Mouse (Mus musculus) right cerebral cortex, postnatal 4 days (tissue): ENCODE measurements around the gene Hacd2.
A peak's percentile ranks its signal among the peaks of the same experiment; 100 is the strongest.

Experiments
- DNase-seq: peaks from one replicate; pipeline ENCODE4 v3.0.0-alpha.2; 2022

The Hacd2 gene

GRCm38 (mm10) chr16:35022242-35023137 is at the start of gene Hacd2:
TSS of gene Hacd2 (plus strand) at chr16:35022428.
- peak; percentile 89 for DNase-seq

GRCm38 (mm10) chr16:34972471-34972870 is 49.8 kb upstream of the Hacd2 start:
- no peak for DNase-seq

GRCm38 (mm10) chr16:34975544-34975943 is 46.7 kb upstream of the Hacd2 start:
- no peak for DNase-seq

DNA sequence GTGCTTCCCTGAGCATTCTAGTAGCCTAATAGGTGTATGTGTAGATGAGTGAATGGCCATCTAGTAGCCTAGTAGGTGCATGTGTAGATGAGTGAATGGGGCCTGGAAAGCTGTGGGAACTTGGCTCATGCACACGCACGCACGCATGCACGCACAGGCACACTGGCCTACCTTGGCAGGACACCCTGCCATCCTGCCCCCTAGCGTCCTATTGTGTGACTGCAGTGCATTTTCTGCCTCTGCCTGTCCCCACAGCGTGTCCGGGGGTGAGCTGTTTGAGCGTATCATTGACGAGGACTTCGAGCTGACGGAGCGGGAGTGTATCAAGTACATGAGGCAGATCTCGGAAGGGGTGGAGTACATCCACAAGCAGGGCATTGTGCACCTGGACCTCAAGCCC is 45.6 kb upstream of the Hacd2 start:
- DNase-seq = no peak

DNA sequence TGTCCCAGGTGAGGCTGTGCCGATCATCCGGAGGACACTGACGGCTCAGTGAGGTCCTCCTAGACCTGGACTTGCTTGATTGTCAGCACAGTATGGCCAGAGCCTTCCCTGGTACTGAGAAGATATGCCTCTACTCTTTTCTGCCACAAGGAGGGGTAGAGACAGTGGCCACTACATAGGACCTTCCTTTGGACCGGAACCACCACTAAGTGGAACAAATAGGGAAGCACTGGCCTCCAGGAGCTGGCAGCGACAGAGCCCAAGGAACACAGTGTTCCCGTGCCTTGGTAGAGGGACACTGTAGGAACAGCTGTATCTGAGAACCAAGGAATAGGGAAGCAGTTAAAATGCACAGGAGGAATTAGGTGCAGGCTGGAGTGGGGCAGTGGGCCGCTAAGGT is 44.2 kb upstream of the Hacd2 start:
- DNase-seq = no peak

GRCm38 (mm10) chr16:34981009-34981408 is 41.2 kb upstream of the Hacd2 start:
- no peak for DNase-seq

DNA sequence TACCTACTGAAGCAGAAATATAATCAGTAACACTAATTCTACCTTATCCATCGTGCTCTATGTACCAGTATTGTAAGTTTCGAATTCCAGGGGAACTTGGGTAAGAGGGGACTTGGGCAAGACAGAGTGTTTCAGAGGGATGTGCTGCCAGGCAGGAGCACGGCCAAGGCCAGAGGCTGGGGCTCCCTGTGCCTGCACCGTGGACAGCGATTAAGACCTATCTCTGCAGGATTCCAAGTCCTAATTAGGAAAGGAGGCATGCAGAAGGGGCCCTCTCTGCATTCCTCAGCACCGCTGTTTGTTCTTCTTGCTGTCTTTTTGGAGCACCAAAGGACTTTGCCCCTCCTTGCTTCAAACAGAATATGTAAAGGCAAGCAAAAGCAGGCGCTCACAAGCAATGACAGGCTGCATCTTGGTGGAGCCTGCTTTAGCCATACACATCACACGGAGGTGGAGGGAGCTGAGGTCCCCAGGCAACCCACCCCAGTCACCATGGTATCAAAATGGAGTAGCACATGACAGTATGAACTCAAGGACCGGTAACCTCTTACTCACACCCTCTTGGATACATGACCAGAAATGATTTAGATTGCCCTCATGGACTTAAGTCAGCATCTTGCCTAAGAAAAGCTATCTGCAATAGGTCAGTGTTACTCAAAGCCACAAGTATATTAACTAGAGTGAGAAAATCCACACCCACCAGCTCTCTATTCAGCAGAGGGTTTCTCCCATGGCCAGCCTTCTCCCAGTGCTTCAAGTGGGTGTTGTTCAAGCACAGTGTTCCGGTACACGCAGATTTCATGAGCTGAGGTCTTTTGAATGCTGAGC is 37.8 kb upstream of the Hacd2 start:
- no peak for DNase-seq

DNA sequence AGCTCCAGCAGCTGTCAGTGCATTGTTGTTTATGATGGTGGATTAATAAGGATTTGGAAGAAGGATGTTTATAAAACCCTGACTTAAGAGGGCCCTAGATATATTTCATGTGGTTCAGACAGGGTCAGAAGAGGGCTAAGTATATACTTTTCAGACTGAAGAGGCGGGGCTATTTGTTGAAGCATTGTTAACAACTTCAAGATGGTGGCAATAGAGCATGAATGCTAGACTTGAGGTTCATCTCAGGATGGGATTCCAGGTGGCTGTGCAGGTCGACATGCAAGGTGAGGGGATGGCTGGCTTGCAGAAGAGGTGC is 37.2 kb upstream of the Hacd2 start:
- no peak for DNase-seq

DNA sequence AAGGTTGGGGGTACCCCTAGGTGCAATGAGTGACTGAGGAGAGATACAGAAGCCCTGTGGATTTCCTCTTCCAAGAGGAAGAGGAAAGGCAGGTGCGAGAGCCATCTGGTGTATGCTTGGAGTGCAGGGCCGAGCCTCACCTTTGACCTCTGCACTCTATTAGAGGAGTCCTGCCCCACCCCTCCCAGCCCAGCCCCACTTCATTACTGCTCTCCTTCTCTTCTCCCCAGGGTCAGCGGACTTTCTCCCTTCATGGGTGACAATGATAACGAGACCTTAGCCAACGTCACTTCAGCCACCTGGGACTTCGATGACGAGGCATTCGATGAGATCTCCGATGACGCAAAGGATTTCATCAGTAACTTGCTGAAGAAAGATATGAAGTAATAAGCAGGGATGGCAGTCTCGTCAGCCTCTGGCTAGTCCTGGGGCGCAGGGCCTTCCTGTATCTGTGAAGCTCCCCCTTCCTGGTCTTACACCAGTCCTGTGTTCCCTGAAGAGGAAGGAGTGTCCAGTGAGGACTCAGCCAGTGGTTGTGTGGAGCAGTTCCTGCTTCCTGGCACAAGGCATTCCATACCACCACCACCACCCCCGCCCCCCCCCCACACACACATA is 35.9 kb upstream of the Hacd2 start:
- DNase-seq = no peak

GRCm38 (mm10) chr16:34991365-34991764 is 30.9 kb upstream of the Hacd2 start:
- no peak for DNase-seq

GRCm38 (mm10) chr16:34992854-34993253 is 29.4 kb upstream of the Hacd2 start:
- no peak for DNase-seq

DNA sequence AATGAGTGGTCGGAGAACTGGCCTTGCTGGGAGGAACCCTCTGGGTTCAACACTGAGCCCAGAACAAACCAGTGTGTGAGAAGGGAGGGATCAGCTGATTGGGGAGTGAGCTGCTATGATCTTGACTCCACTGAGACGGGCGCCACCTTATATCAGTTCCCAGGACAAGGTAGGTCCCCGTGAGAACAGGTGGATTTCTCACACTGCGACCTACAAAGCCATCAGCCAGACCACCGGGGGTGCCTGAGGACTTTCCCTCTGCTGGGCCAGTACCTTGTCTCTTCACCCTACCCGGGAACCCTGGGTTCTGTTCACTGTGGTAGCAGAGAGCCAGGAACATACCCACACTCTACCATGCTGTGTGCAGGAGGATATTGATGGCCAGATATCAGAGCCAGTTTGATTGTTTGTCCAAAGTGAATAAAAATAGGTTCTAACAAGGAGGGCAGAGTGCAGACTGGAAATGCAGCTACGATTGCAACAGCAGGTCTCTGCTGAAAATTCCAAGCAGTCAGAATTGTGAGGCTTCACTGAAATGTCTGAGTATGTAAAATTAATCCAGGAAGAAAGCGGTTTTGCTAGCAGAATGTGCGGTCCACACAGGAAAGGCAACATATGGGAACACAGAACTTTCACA is 28.4 kb upstream of the Hacd2 start:
- DNase-seq = no peak

DNA sequence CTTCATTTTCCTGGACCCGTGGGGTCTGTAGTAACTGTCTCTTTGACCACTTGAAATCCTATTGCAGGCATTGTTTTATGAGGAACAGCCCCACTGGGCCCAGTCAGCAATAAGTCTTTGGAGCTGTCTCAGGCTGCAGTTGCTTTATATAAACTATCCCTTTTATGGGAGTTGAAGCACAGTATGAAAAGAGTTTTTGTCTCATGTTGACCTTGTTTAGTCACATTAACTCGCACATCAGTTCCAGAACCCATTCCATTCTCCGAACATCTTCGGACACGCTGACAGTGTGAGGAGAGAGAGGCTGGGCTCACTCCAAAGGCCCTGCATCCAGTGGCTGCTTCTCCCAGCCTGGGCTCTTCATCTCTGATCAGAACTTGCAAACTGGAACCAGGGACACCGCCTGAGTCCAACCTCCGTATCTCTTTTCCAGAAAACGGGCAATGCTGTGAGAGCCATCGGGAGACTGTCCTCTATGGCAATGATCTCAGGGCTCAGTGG is 27.5 kb upstream of the Hacd2 start:
- DNase-seq = no peak

- DNase-seq = peak; percentile 70
Observed at GRCm38 (mm10) chr16:34996133-34996532, 26.1 kb upstream of the Hacd2 start.

- no peak for DNase-seq
Observed at GRCm38 (mm10) chr16:34997052-34997451, 25.2 kb upstream of the Hacd2 start.

GRCm38 (mm10) chr16:34997576-34997975 is 24.7 kb upstream of the Hacd2 start:
- DNase-seq = no peak

GRCm38 (mm10) chr16:34999016-34999415 is 23.2 kb upstream of the Hacd2 start:
- DNase-seq = no peak

DNA sequence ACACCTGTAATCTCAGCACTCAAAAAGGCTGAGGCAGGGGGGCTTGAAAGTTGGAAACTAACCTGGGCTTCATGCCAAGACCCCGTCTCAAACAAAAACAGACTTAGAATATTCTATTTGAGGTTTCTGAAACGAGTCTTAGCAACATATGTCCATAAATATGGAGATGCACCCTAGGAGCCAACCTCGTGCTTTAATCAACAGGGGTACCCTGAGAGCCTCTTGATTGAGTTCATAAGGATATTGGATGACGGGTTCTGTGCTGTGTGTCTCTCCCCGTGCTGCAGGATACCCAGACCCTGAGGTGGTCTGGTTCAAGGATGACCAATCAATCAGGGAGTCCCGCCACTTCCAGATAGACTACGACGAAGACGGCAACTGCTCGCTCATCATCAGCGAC is 22.2 kb upstream of the Hacd2 start:
- peak; percentile 18 for DNase-seq

GRCm38 (mm10) chr16:35000923-35001560 is 21.2 kb upstream of the Hacd2 start:
- peak; percentile 17 for DNase-seq

- no peak for DNase-seq
Observed at GRCm38 (mm10) chr16:35004356-35004755, 17.9 kb upstream of the Hacd2 start.

GRCm38 (mm10) chr16:35004756-35005155 is 17.5 kb upstream of the Hacd2 start:
- DNase-seq = no peak

DNA sequence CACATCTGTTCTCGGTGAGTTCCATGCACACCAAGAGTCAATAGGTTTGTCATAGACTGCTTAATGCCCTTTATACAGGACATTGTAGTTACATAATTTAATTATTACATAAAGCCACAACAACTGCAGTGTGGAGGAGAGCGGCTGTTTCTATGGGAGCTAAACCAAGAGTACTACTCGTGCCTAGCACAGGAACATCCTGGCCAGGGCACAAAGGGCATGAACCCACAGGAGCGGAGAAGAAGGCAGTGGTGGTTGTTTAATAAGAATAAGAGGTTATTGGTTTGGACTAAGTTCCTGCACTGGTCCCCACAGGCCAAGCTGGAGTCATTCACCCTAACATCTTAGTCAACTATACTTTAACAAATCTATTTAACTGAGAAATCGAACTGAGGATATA is 16.0 kb upstream of the Hacd2 start:
- DNase-seq = no peak
